Mouse (Mus musculus) midbrain, embryonic 11.5 days (tissue): Measurements from ENCODE around the gene Susd5. TPM values are rescaled to one million over a fixed set of nuclear protein-coding genes. Genes with fewer than 3 reads are reported as not detected.
"Not testable (repeated sequence)": the region's sequence is repeated elsewhere in the genome, so short reads cannot be mapped to it uniquely, and the experiment has no call there.

Experiments
- ATAC-seq: fragments of 200-750 bp; cut with Nextera tagmentation; 2 replicates; pipeline ENCODE4 v1.8.0; 2017; ENCODE audit warnings: moderate TSS enrichment, moderate library complexity; ENCODE audit not compliant: low FRiP score
- DNase-seq: peaks from one replicate; pipeline ENCODE4 v3.0.0; 2015; ENCODE audit warnings: low spot score; ENCODE audit errors: missing footprints
- H3K27ac ChIP-seq: fragments of 300-500 bp; sonication (generic); 2 replicates; pipeline ENCODE4 v1.5.1; 2014; ENCODE audit warnings: low read depth, low read length
- H3K27me3 ChIP-seq: fragments of 300-500 bp; sonication (generic); 2 replicates; pipeline ENCODE4 v1.6.1; 2014; ENCODE audit warnings: mild to moderate bottlenecking, low read length, moderate library complexity, mixed read lengths; ENCODE audit not compliant: control insufficient read depth, insufficient read depth
- H3K36me3 ChIP-seq: fragments of 300-500 bp; sonication (generic); 2 replicates; pipeline ENCODE4 v1.6.1; 2014; ENCODE audit warnings: mild to moderate bottlenecking, low read length, moderate library complexity, mixed read lengths; ENCODE audit not compliant: control insufficient read depth, insufficient read depth
- H3K4me1 ChIP-seq: fragments of 300-500 bp; sonication (generic); 2 replicates; pipeline ENCODE4 v1.6.1; 2014; ENCODE audit warnings: low read length; ENCODE audit not compliant: control insufficient read depth, insufficient read depth
- H3K4me2 ChIP-seq: fragments of 300-500 bp; sonication (generic); 2 replicates; pipeline ENCODE4 v1.6.1; 2014; ENCODE audit warnings: mild to moderate bottlenecking, moderate library complexity
- H3K4me3 ChIP-seq: fragments of 300-500 bp; sonication (generic); 2 replicates; pipeline ENCODE4 v1.5.1; 2014; ENCODE audit warnings: low read depth, low read length
- H3K9ac ChIP-seq: fragments of 300-500 bp; sonication (generic); 2 replicates; pipeline ENCODE4 v1.6.1; 2014; ENCODE audit warnings: low read length
- H3K9me3 ChIP-seq: fragments of 300-500 bp; sonication (generic); 2 replicates; pipeline ENCODE4 v1.6.1; 2016; ENCODE audit warnings: low read length; ENCODE audit not compliant: control insufficient read depth
- WGBS: fragments of 180-500 bp; shearing (Covaris S2); extraction: QIAGEN DNeasy Blood & Tissue Kit; methylation state at CpG from one replicate; pipeline ENCODE4 v1.1.7; 2014; 5-methylcytosine and 5-hydroxymethylcytosine counted together
- polyA plus RNA-seq: library from polyadenylated mRNA; unstranded; fragments of >200 nt; fragmentation: Nextera tagmentation; extraction: Ambion mirVana; gene quantifications from 2 replicates; pipeline ENCODE4 v1.2.1, GENCODE M21; 2014

The Susd5 gene
- polyA plus RNA-seq, 1 experiment from 2014 or later = 0.30 TPM

DNA sequence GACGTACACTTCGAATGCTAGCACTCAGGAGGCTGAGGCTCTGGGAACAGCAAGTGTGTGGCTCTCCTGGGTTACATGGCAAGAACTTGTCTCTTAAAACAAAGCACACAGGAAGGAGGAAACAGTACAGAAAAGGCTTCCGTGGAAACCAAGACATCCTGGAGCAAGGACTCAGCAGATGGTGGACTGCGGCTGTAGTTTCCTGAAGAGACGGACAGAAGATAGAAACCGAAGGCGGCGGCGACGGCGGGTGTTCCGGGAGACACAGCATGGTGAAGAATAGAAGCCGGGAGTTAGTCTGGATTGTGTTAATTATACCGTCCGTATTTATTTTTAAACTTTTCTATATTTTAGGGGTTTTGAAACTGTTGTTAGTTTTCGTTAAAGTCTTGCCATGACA lies 6.2 kb upstream of the Susd5 start:
- no peak overlapping the region for H3K4me2 ChIP-seq
- H3K27me3 ChIP-seq = no peaks in the 10 kb centered on the region
- H3K4me3 ChIP-seq = no peak overlapping the region
- no peaks in the 10 kb centered on the region for H3K9me3 ChIP-seq
- DNase-seq = no peak
- no peaks in the 10 kb centered on the region for H3K4me1 ChIP-seq
- no peak overlapping the region for H3K9ac ChIP-seq
- WGBS = 89% methylated on average over 16 of the region's 16 CpGs
- H3K36me3 ChIP-seq = no peaks in the 10 kb centered on the region
- ATAC-seq = no peak
- no peak overlapping the region for H3K27ac ChIP-seq

DNA sequence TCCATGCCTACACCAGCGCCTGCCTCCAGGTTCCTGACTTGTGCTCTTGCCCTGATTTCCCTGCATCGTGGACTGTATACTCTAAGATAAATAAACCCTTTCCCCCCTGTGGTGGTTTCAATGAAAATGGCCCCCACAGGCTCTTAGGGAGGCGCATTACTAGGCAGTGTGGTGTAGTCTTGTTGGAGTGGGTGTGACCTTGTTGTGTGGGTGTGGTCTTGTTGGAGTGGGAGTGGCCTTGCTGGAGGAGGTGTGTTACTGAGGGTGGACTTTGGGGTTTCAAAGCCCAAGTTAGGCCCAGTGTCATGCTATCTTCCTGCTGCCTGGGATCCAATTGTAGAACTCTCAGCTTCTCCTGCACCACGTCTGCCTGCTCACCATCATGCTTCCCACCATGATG lies 4.9 kb upstream of the Susd5 start:
- no peak overlapping the region for H3K4me3 ChIP-seq
- H3K9me3 ChIP-seq = no peaks in the 10 kb centered on the region
- H3K27ac ChIP-seq = no peak overlapping the region
- no peak for DNase-seq
- WGBS = 74% methylated on average over 4 of the region's 4 CpGs
- H3K4me2 ChIP-seq = no peak overlapping the region
- no peak for ATAC-seq
- H3K4me1 ChIP-seq = no peaks in the 10 kb centered on the region
- no peak overlapping the region for H3K9ac ChIP-seq
- peaks cover 6% of the 10 kb centered on the region for H3K27me3 ChIP-seq
- no peaks in the 10 kb centered on the region for H3K36me3 ChIP-seq

DNA sequence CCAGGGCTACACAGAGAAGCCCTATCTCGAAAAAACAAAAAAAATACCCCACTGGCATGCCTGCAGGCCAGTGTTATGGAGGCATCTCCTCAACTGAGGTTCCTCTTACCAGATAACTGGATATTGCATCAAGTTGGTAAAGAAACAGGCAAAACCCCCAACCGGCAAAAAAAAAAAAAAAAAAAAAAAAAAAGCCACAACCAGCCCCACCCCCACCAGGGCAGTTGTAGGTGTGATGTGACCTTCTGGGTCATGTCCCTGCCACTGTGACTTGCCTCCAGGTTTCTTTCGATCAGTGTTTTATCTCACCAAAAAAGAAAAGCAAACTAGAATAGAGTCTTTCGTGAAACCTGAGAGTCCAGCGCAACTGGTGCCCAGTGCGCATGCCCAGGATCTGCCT lies 4.1 kb upstream of the Susd5 start:
- H3K4me2 ChIP-seq = no peak overlapping the region
- H3K9me3 ChIP-seq = no peaks in the 10 kb centered on the region
- 81% methylated on average over 6 of the region's 6 CpGs for WGBS
- DNase-seq = no peak
- no peak overlapping the region for H3K4me3 ChIP-seq
- H3K9ac ChIP-seq = no peak overlapping the region
- no peak for ATAC-seq
- H3K36me3 ChIP-seq = no peaks in the 10 kb centered on the region
- H3K4me1 ChIP-seq = 0 out of 2 replicates have a peak, but pooled peaks cover 4% of the 10 kb centered on the region
- H3K27me3 ChIP-seq = peaks cover 14% of the 10 kb centered on the region
- no peak overlapping the region for H3K27ac ChIP-seq

DNA sequence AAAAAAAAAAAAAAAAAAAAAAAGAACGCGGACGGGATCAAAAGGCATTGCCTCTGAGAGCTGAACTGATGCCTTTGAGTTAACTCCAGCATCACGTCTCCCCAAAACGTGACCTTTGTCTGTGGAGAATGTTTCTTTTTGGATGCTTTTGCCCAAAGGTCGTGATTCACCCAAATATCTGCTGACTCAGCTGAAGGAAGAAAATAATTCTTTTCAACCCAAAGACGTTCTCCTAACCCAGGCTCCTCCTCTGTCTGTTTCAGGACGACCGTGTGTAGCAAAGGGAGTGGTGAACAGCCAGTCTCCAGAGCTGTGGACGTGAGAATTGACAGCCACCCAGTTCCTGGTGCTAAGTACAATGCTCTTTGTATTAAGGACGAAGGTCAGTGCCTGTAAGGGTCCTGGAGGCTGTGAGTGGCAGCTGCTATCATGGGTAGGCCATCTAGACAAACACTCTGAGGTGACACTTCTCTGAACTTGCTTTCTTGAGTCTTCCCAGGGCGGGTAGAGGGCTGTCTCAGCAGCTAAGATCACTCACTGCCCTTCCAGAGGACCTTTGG lies 11.6 kb downstream of the Susd5 start:
- H3K4me2 ChIP-seq = no peak overlapping the region
- no peaks in the 10 kb centered on the region for H3K9me3 ChIP-seq
- no peaks in the 10 kb centered on the region for H3K4me1 ChIP-seq
- WGBS = 59% methylated on average over 12 of the region's 12 CpGs
- no peak overlapping the region for H3K4me3 ChIP-seq
- H3K36me3 ChIP-seq = no peaks in the 10 kb centered on the region
- DNase-seq (peak; percentile 82), ATAC-seq (no peak)
- no peak overlapping the region for H3K27ac ChIP-seq
- H3K27me3 ChIP-seq = no peaks in the 10 kb centered on the region
- H3K9ac ChIP-seq = no peak overlapping the region

DNA sequence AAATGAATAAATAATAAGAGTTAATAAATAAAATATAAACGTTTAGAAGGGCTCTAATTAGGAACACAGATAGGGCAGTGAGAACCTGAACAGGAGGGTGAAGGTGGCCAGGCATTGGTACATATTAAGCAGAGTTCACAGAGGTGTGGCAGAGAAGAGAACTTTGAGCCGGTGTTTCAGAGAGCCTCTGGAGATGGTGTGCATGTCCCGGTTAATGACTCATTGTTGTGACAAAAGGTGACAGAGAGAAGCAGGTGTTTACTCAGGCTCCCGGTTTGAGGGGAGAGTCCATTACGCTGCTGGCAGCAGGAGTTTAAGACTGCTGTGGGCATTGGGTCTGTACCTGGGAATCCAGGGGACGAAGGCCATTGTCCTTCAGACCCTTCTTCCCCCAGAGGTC lies 12.4 kb downstream of the Susd5 start:
- Histone ChIP-seq H3K36me3 (no peaks in the 10 kb centered on the region), H3K4me3 (no peak overlapping the region), H3K4me2 (no peak overlapping the region), H3K27me3 (no peaks in the 10 kb centered on the region), H3K4me1 (no peaks in the 10 kb centered on the region), H3K27ac (no peak overlapping the region), H3K9me3 (no peaks in the 10 kb centered on the region), H3K9ac (no peak overlapping the region)
- 78% methylated on average over 6 of the region's 6 CpGs for WGBS
- ATAC-seq (no peak), DNase-seq (no peak)

DNA sequence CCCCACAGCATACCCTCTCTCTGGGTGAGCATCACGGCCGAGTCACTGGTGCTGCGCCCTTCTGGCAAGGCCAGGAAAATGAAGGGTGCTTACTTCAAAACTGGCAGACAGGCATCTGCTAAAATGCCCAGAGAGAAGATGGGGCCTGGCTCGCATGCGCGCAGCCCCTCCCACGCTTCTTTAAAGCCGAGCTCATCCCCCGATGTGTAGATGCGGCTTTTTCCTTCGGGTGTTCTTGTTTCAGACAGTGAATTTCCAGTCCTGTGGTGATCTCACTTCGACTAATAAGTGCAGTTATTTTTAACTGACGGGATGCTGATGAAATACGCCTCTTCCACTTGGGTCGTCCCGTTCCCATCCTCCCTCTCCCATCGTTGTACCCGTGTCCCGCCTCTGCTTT lies 16.7 kb downstream of the Susd5 start:
- Histone ChIP-seq H3K9me3 (no peaks in the 10 kb centered on the region), H3K4me1 (no peaks in the 10 kb centered on the region), H3K9ac (no peak overlapping the region), H3K4me3 (no peak overlapping the region), H3K4me2 (no peak overlapping the region), H3K27ac (no peak overlapping the region), H3K36me3 (no peaks in the 10 kb centered on the region), H3K27me3 (no peaks in the 10 kb centered on the region)
- ATAC-seq (no peak), DNase-seq (no peak)
- 88% methylated on average over 19 of the region's 19 CpGs for WGBS

DNA sequence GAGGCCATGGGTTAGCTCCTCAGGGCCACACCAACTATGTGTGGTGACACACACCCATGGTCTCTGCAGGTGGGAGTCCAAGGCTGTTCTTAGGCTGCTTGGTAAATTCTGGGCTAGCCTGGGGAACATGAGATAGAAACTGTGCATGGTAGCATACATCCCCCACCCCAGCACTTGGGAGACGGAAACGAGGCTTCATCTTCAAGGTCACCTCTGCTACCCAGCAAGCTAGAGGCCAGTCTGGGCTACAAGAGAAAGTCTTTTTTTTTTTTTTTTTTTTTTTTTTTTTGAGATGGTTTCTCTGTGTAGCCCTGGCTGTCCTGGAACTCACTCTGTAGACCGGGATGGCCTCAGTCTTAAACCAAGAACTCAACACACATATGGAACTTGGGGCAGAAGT lies 29.5 kb downstream of the Susd5 start:
- Histone ChIP-seq H3K27me3 (no peaks in the 10 kb centered on the region), H3K9me3 (no peaks in the 10 kb centered on the region), H3K4me2 (no peak overlapping the region), H3K27ac (no peak overlapping the region), H3K4me3 (no peak overlapping the region), H3K4me1 (no peaks in the 10 kb centered on the region), H3K36me3 (no peaks in the 10 kb centered on the region), H3K9ac (no peak overlapping the region)
- DNase-seq (no peak), ATAC-seq (no peak)
- 94% methylated on average over 3 of the region's 3 CpGs for WGBS

DNA sequence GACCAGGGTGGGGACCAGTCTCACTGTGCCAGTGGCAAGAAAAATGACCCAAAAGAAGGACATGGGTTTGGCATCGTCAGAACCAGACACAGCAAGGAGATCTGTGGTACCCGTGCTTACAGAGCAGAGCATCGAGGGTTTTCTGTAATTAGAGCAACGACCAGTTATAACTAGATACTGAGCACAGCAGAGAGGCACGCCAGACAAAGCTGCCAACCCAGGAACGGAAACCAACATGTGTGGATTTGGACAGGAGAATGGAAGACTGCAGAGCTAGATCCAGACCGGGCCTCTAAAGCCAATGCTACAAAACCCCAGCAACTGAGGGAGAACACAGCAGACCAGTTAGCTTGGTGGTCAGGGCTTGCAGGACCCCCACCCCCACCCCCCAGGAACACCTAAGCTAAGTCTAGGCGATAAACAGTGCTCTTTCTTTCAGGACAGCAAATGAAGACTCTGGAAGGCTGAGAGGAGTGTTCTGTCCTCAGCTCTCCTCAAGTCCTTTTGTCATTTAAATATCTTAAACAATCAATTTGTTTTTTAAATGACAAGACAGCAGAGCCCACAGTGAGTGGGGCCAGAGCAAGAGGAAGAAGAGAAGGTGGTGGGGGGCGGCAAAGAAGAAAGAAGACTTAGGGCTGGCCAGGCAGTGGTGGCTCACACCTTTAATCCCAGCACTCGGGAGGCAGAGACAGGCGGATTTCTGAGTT lies 30.3 kb downstream of the Susd5 start:
- H3K27me3 ChIP-seq = no peaks in the 10 kb centered on the region
- no peak overlapping the region for H3K4me2 ChIP-seq
- no peak overlapping the region for H3K27ac ChIP-seq
- H3K9ac ChIP-seq = no peak overlapping the region
- ATAC-seq (no peak), DNase-seq (no peak)
- no peak overlapping the region for H3K4me3 ChIP-seq
- WGBS = 71% methylated on average over 11 of the region's 11 CpGs
- H3K36me3 ChIP-seq = no peaks in the 10 kb centered on the region
- no peaks in the 10 kb centered on the region for H3K4me1 ChIP-seq
- no peaks in the 10 kb centered on the region for H3K9me3 ChIP-seq

DNA sequence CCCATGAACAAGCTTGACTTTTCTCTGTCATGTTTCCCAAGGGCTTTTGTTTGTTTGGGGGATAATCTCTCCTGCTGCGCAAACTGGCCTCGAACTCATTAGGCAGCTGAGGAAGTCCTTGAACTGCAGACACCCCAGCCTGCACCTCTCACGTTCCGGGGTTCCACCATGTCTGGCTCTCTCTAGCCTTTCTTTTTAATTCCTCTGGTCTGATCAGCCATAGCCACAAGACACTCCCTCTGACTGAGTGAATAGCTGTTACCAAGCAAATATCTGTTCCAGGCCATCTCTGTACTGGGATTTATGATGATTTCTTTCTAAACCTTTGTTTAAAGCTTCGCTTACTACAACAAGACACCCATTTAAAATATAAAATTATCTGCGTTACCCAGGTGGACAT lies 31.9 kb downstream of the Susd5 start:
- 88% methylated on average over 6 of the region's 6 CpGs for WGBS
- not testable (repeated sequence) for H3K4me1 ChIP-seq, DNase-seq, ATAC-seq, H3K36me3 ChIP-seq, H3K4me3 ChIP-seq, H3K9me3 ChIP-seq, H3K4me2 ChIP-seq, H3K27me3 ChIP-seq, H3K9ac ChIP-seq, H3K27ac ChIP-seq
